Mouse (Mus musculus): ENCODE measurements around the gene B020004J07Rik. TPM values are rescaled to one million over a fixed set of nuclear protein-coding genes. Genes with fewer than 3 reads are reported as not detected.
"Not testable (repeated sequence)": the region's sequence is repeated elsewhere in the genome, so short reads cannot be mapped to it uniquely, and the experiment has no call there.

B020004J07Rik gene
- polyA plus RNA-seq (2011; ENCODE audit: insufficient read depth, insufficient read length, low replicate concordance, missing spikeins), result not detected in 2 replicates

- H3K27ac ChIP-seq (ENCODE audit: control insufficient read depth, insufficient read depth, low read depth, low read length, poor library complexity); H3K4me3 ChIP-seq (replicated peaks; ENCODE audit: control insufficient read depth, low read depth, low read length); H3K4me1 ChIP-seq (ENCODE audit: control insufficient read depth, insufficient read depth, low read length): not testable (repeated sequence)
- WGBS, result 81% methylated on average over 4 of the region's 4 CpGs
Observed at GRCm38 (mm10) chr4:101843923-101844322, at the start of gene B020004J07Rik. Gene B020004J07Rik, minus strand, starts transcription at chr4:101844023.

GRCm38 (mm10) chr4:101889377-101889776 is 45.6 kb upstream of the B020004J07Rik start:
- no peaks in the 10 kb centered on the region for H3K4me1 ChIP-seq (ENCODE audit: control insufficient read depth, insufficient read depth, low read length)
- TF ChIP-seq CTCF (IDR thresholded peaks at IDR 0.05; ENCODE audit: control insufficient read depth, insufficient read depth, low read length) (no peak), POLR2A (IDR thresholded peaks at IDR 0.05; ENCODE audit: borderline replicate concordance, control insufficient read depth, low read depth, low read length) (no peak)
- no peak overlapping the region for H3K4me3 ChIP-seq (replicated peaks; ENCODE audit: control insufficient read depth, low read depth, low read length)
- no peak overlapping the region for H3K27ac ChIP-seq (ENCODE audit: control insufficient read depth, insufficient read depth, low read depth, low read length, poor library complexity)

GRCm38 (mm10) chr4:101883641-101884040 is 39.8 kb upstream of the B020004J07Rik start:
- Histone ChIP-seq H3K4me1 (ENCODE audit: control insufficient read depth, insufficient read depth, low read length) (no peaks in the 10 kb centered on the region), H3K4me3 (replicated peaks; ENCODE audit: control insufficient read depth, low read depth, low read length) (no peak overlapping the region), H3K27ac (ENCODE audit: control insufficient read depth, insufficient read depth, low read depth, low read length, poor library complexity) (no peak overlapping the region)
- TF ChIP-seq CTCF (IDR thresholded peaks at IDR 0.05; ENCODE audit: control insufficient read depth, insufficient read depth, low read length) (no peak), POLR2A (IDR thresholded peaks at IDR 0.05; ENCODE audit: borderline replicate concordance, control insufficient read depth, low read depth, low read length) (no peak)
- WGBS, result 34% methylated on average over 3 of the region's 3 CpGs

GRCm38 (mm10) chr4:101875687-101876086 is 31.9 kb upstream of the B020004J07Rik start:
- H3K27ac ChIP-seq (ENCODE audit: control insufficient read depth, insufficient read depth, low read depth, low read length, poor library complexity); H3K4me3 ChIP-seq (replicated peaks; ENCODE audit: control insufficient read depth, low read depth, low read length); H3K4me1 ChIP-seq (ENCODE audit: control insufficient read depth, insufficient read depth, low read length): not testable (repeated sequence)
- WGBS, result 92% methylated on average over 15 of the region's 15 CpGs

GRCm38 (mm10) chr4:101872031-101872430 is 28.2 kb upstream of the B020004J07Rik start:
- H3K4me1 ChIP-seq (ENCODE audit: control insufficient read depth, insufficient read depth, low read length); H3K4me3 ChIP-seq (replicated peaks; ENCODE audit: control insufficient read depth, low read depth, low read length); H3K27ac ChIP-seq (ENCODE audit: control insufficient read depth, insufficient read depth, low read depth, low read length, poor library complexity): not testable (repeated sequence)
- 62% methylated on average over 2 of the region's 2 CpGs for WGBS

- 77% methylated on average over 6 of the region's 6 CpGs for WGBS
- no peaks in the 10 kb centered on the region for H3K4me1 ChIP-seq (ENCODE audit: control insufficient read depth, insufficient read depth, low read length)
- TF ChIP-seq CTCF (IDR thresholded peaks at IDR 0.05; ENCODE audit: control insufficient read depth, insufficient read depth, low read length) (no peak), POLR2A (IDR thresholded peaks at IDR 0.05; ENCODE audit: borderline replicate concordance, control insufficient read depth, low read depth, low read length) (no peak)
- H3K27ac ChIP-seq (ENCODE audit: control insufficient read depth, insufficient read depth, low read depth, low read length, poor library complexity), result no peak overlapping the region
- no peak overlapping the region for H3K4me3 ChIP-seq (replicated peaks; ENCODE audit: control insufficient read depth, low read depth, low read length)
Observed at GRCm38 (mm10) chr4:101862289-101862688, 18.5 kb upstream of the B020004J07Rik start.

- H3K4me3 ChIP-seq (replicated peaks; ENCODE audit: control insufficient read depth, low read depth, low read length), result no peak overlapping the region
- H3K4me1 ChIP-seq (ENCODE audit: control insufficient read depth, insufficient read depth, low read length), result no peaks in the 10 kb centered on the region
- 50% methylated on average over 6 of the region's 6 CpGs for WGBS
- no peak overlapping the region for H3K27ac ChIP-seq (ENCODE audit: control insufficient read depth, insufficient read depth, low read depth, low read length, poor library complexity)
- TF ChIP-seq POLR2A (IDR thresholded peaks at IDR 0.05; ENCODE audit: borderline replicate concordance, control insufficient read depth, low read depth, low read length) (no peak), CTCF (IDR thresholded peaks at IDR 0.05; ENCODE audit: control insufficient read depth, insufficient read depth, low read length) (no peak)
Observed at GRCm38 (mm10) chr4:101860873-101861272, 17.1 kb upstream of the B020004J07Rik start.

- Histone ChIP-seq H3K27ac (ENCODE audit: control insufficient read depth, insufficient read depth, low read depth, low read length, poor library complexity) (no peak overlapping the region), H3K4me3 (replicated peaks; ENCODE audit: control insufficient read depth, low read depth, low read length) (no peak overlapping the region), H3K4me1 (ENCODE audit: control insufficient read depth, insufficient read depth, low read length) (no peaks in the 10 kb centered on the region)
- TF ChIP-seq POLR2A (IDR thresholded peaks at IDR 0.05; ENCODE audit: borderline replicate concordance, control insufficient read depth, low read depth, low read length), result no peak
- no peak for TF ChIP-seq CTCF (IDR thresholded peaks at IDR 0.05; ENCODE audit: control insufficient read depth, insufficient read depth, low read length)
- WGBS, result 65% methylated on average over 2 of the region's 2 CpGs
Observed at GRCm38 (mm10) chr4:101850908-101851307, 7.1 kb upstream of the B020004J07Rik start.

Other genes with a start within 250 kb of the B020004J07Rik start
- 18.7 and 30.9 TPM in 2 replicates for gene Leprot, start 196.3 kb downstream of the B020004J07Rik start, polyA plus RNA-seq (2011; ENCODE audit: insufficient read depth, insufficient read length, low replicate concordance, missing spikeins)
- 5.8 and 8.3 TPM in 2 replicates for gene Lepr, start 126.6 kb downstream of the B020004J07Rik start, polyA plus RNA-seq (2011; ENCODE audit: insufficient read depth, insufficient read length, low replicate concordance, missing spikeins)
- not detected in 2 replicates for gene C130073F10Rik, start 49.8 kb upstream of the B020004J07Rik start, polyA plus RNA-seq (2011; ENCODE audit: insufficient read depth, insufficient read length, low replicate concordance, missing spikeins)
- not detected in 2 replicates for gene Gm12800, start 65.1 kb upstream of the B020004J07Rik start, polyA plus RNA-seq (2011; ENCODE audit: insufficient read depth, insufficient read length, low replicate concordance, missing spikeins)
- gene Gm12794, start 96.4 kb upstream of the B020004J07Rik start, polyA plus RNA-seq (2011; ENCODE audit: insufficient read depth, insufficient read length, low replicate concordance, missing spikeins), result not detected in 2 replicates
- not detected in 2 replicates for gene Gm12790, start 137.0 kb upstream of the B020004J07Rik start, polyA plus RNA-seq (2011; ENCODE audit: insufficient read depth, insufficient read length, low replicate concordance, missing spikeins)
- not detected in 2 replicates for gene Gm12789, start 142.6 kb upstream of the B020004J07Rik start, polyA plus RNA-seq (2011; ENCODE audit: insufficient read depth, insufficient read length, low replicate concordance, missing spikeins)
- 3.2 and 3.9 TPM in 2 replicates for gene Pde4b, start 243.5 kb upstream of the B020004J07Rik start, polyA plus RNA-seq (2011; ENCODE audit: insufficient read depth, insufficient read length, low replicate concordance, missing spikeins)

All from bone marrow, adult 2 months (tissue).